Mouse (Mus musculus) thymus, postnatal 10 days (tissue): ENCODE results near the gene Kcnj6.
A peak's percentile ranks its signal among the peaks of the same experiment; 100 is the strongest.

Experiments
- DNase-seq, 2 experiments: peaks; one replicate each; pipeline ENCODE4 v3.0.0; 2021; ENCODE audit warnings: low spot score in 2 of 2

The Kcnj6 gene

GRCm38 (mm10) chr16:94782110-94782946 lies 215.2 kb downstream of the Kcnj6 start:
- no peak for DNase-seq

GRCm38 (mm10) chr16:94773928-94774327 lies 223.6 kb downstream of the Kcnj6 start:
- no peak for DNase-seq

DNA sequence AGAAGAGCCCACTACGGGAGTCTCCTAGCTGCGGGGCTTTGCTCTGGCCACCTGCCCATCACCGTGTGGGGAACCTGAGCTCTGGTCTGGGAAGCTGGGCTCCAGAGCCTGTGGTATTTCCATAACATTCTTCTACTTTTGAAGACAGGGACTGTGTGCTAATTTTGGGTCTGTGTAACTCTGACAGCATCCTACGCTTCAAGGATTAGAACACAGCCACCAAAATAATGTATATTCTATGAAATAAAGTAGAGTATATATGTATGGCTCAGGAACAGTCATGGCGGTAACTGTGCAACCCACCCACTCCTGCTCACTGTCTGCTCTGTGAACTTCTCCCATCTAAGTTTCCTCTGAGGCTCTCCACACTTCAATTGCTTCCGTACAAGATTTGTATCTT lies 229.9 kb downstream of the Kcnj6 start:
- no peak for DNase-seq

GRCm38 (mm10) chr16:94765129-94765528 lies 232.4 kb downstream of the Kcnj6 start:
- no peak for DNase-seq

DNA sequence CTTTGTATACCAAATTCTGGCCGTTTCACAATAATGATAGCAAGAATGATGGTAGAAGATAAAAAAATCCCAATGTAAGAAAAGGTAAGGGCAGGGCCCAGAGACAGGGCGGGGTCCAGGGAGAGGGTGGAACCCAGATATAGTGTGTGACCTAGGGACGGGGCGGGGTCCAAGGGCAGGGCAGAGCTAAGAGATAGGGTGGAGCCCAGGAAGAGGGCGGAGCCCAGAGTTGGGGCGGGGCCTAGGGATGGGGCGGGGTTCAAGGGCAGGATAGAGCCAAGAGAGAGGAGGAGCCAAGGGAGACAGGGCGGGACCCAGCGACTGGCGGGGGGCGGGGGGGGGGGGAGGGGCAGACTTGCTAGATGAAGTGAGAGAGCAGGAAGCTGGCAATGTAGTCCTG lies 236.8 kb downstream of the Kcnj6 start:
- DNase-seq = no peak

- DNase-seq = no peak
Measured at GRCm38 (mm10) chr16:94759761-94760160, 237.7 kb downstream of the Kcnj6 start.

DNA sequence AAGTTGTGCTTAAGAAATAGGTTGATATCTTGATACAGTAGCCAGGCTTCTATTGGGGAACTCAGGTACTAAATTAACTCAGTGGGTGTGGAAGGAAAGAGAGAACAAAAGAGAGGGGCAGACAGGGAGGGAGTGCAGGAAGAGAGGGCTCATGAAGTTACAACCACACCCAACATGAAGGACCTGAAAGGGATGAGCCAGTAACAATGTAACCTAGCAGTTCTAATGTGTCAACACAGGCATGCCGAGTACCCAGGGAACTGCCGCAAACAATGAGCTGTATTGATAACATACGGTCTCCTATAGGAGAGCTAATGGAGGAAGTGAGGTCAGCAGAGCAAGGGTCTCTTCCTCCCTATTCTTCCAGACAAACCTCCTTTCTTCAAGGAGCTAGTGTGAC lies 238.9 kb downstream of the Kcnj6 start:
- DNase-seq = no peak

DNA sequence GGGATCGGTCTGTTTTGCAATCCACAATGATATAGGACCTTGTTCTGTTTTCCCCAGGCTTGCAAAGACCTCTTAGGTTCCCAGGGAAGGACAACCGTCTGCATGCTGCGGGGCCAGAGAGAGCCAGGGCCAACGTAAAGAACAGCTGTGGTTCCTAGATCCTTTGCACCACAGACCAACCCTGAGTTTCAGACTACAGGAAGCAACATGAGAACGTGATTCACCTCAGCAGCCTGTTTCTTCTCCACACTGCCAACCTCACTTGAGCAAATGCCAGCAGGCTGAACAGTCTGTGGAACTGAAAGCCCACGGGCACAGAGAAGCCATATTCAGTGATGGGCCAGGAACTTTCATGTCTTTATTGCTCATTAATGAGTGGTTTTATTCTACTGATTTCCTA lies 241.1 kb downstream of the Kcnj6 start:
- no peak for DNase-seq

GRCm38 (mm10) chr16:94753453-94753852 lies 244.0 kb downstream of the Kcnj6 start:
- no peak for DNase-seq

GRCm38 (mm10) chr16:94752781-94753180 lies 244.7 kb downstream of the Kcnj6 start:
- no peak for DNase-seq

DNA sequence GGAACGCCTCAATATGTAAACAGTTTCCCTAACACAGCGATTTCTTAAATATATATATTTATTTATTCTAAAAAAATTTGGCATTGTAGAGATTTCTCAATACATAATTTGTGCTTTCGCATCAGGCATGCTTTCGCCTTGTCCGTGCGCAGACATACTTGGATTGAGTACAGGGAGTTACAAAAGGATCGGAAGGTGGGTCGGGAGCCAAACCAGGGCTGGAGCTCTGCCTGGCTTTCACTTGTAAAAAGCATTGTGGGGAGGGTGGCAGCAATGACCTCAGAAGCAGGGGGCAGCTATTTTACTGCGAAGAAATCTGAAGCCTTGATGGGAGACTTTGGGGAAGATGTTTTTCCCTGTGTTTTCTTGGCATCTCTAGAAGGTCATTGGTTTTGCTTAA lies 252.5 kb downstream of the Kcnj6 start:
- no peak for DNase-seq

DNA sequence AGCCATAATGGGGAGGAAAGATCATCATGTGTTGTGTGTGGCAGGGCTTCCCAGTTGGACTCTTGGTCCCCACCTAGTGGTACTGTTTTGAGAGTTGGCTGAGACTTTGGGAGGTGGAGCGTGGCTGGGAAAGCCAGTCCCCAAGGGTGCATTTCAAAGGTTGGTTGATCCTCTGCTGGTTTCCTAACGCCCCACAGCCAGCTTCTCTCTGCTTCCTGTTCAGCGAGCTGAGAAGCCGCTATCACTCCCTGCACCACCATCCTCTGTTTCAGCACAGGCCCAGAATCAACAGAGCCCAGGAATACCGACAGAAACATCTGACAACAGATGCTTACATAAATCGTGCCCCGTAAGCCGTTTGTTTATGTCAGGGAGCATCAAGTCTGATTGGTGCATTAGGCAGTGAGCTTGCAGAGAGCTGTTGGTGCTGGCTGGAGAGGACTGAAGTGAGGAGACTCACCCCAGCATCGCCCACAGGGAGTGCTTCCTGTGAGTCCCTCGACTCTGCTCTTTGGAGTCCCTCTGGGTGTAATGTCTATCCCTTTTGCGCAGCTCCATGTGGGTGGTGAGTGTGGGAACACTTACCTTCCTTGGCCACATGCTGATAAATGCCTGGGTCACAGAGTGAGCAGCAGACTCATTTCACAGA lies 253.5 kb downstream of the Kcnj6 start:
- DNase-seq = peak in 1 of 2 experiments; percentile 13

DNA sequence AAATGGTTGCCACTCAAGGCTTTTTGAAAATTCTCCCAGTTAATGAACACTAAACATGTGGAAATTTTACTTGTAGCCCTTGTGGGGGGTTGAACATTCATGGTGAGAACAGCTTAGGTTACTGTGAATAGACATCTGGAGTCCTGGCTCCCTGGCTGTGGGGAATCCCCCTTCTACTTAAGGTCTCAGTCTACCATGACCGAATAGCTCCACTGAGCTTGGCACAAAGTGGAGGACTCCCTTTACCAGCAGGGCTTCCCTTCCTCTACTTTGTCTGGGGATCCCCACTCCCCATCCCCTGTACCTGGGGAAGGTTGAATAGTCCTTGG lies 260.2 kb downstream of the Kcnj6 start:
- no peak for DNase-seq

DNA sequence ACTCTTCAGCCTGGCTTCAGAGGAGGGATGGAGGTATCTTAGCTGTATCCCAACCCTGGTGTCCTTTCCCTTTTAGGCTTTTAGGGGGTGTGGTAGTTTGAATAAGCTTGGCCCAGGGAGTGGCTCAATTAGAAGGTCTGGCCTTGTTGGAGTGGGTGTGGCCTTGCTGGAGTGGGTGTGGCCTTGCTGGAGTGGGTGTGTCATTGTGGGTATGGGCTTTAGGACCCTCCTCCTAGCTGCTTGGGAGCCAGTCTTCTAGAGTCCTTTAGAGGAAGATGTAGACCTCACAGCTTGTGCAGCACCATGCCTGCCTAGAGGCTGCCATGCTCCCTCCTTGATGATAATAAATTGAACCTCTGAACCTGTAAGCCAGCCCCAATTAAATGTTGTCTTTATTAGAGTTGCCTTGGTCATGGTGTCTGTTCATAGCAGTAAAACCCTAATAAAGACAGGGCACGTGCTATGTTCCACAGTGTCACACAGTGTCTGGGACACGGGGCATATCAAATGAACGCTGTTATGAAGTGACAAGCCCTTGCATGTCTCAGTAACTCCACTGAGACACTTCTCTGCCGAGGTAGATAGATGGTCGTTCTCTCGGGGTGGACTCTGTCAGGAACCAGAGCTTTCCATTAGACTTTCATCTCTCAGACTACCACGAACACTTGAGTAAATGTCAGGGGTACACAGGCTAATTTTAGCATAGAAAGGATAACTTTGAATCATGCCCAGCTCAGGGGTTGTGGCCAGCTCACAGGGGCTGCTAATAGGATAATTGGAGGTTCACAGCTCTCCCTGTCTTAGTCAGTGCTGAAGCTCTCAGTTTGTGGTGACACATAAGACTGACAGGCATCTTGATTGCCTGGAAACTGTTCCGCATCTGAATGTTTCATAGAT lies 260.8 kb downstream of the Kcnj6 start:
- DNase-seq = no peak

DNA sequence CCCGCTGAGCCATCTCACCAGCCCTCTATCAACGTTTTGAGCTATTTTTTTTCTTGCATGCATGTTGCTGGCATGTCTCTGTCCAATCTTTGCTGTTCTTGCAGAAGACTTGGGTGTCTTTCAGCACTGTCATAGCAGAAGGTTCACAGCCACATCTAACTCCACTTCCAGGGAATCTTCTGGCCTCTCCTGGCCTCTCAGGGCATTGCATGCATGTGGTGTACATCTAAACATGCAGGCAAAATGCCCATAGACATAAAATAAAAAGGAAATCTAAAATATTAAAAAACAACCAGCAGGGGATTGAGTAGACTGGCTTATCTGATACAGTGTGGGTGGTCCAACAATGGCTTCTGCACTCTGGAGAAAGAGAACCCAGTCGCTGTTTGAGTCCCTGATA lies 262.0 kb downstream of the Kcnj6 start:
- DNase-seq = no peak

- DNase-seq = no peak
Measured at GRCm38 (mm10) chr16:94731027-94731426, 266.5 kb downstream of the Kcnj6 start.

- no peak for DNase-seq
Measured at GRCm38 (mm10) chr16:94729236-94729635, 268.3 kb downstream of the Kcnj6 start.

DNA sequence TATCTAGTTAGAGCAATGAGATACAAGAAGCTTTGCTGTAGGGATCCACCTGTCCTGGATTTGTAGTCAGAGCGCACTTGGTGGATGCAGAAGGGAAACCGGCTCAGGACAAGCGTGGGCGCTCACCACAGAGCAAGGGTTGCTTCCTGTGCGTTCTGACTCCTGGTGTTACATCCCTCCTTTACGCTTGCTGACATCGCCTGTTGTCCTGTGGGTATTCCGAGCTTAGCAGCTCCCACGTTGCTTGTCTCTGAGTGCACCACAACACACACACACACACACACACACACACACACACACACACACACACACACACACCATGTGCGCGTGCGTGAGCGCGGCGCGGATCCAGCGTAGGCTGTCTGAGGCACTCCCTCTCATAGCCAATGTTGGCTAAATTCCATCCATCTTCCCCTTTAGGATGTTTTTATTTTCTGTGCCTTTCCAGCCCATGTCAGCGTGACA lies 272.7 kb downstream of the Kcnj6 start:
- DNase-seq = no peak

- peak; percentile 69 to 74 for DNase-seq
Measured at GRCm38 (mm10) chr16:94724061-94724596, 273.4 kb downstream of the Kcnj6 start.

- no peak for DNase-seq
Measured at GRCm38 (mm10) chr16:94722936-94723335, 274.6 kb downstream of the Kcnj6 start.

DNA sequence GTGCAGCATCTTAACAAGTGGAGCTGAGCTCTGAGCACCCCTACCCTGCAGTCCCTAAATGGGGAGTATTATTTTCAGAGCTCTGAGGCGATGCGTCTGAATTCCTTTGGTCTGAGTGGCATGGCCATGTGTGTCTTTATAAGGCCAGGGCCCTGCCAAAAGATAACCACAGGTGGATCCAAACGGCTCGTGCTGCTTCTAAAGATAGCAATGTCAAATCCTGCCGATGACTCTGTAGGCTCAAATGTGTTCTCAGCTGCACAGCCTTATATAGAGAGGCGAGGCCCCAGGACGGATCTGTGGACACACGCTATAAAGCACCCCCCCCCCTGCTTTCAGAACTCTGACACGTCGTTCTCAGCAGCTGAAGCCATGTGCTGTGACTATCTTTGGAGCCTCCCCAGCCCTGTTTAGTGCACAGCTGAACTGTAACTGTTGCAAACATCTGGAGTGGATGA lies 275.9 kb downstream of the Kcnj6 start:
- DNase-seq = no peak
